Mouse (Mus musculus) liver, postnatal 0 days (tissue): ENCODE results near the gene Supt6. TPM values are rescaled to one million over a fixed set of nuclear protein-coding genes. Genes with fewer than 3 reads are reported as not detected.
"Not testable (repeated sequence)": the region's sequence is repeated elsewhere in the genome, so short reads cannot be mapped to it uniquely, and the experiment has no call there.

Experiments used
- ATAC-seq: fragments of 200-750 bp; cut with Nextera tagmentation; 2 replicates; pipeline ENCODE4 v1.8.0; 2017; ENCODE audit warnings: mild to moderate bottlenecking, moderate library complexity
- DNase-seq: peaks from one replicate; pipeline ENCODE4 v3.0.0-alpha.2; 2016
- H3K27ac ChIP-seq: fragments of 300-500 bp; sonication (generic); 2 replicates; pipeline ENCODE4 v1.5.1; 2014; ENCODE audit warnings: antibody characterized with exemption, moderate library complexity, mild to moderate bottlenecking, low read depth
- H3K27me3 ChIP-seq: fragments of 300-500 bp; sonication (generic); 2 replicates; pipeline ENCODE4 v1.6.1; 2014; ENCODE audit warnings: low read length, control low read depth, mixed read lengths; ENCODE audit not compliant: insufficient read depth
- H3K36me3 ChIP-seq: fragments of 300-500 bp; sonication (generic); replicated peaks from 2 replicates; pipeline ENCODE4 v1.6.1; 2014; ENCODE audit warnings: mild to moderate bottlenecking, control low read depth, low read length, moderate library complexity, mixed read lengths; ENCODE audit not compliant: insufficient read depth
- H3K4me1 ChIP-seq: fragments of 300-500 bp; sonication (generic); 2 replicates; pipeline ENCODE4 v1.6.1; 2014; ENCODE audit warnings: antibody characterized with exemption, mild to moderate bottlenecking, control low read depth; ENCODE audit not compliant: insufficient read depth
- H3K4me2 ChIP-seq: fragments of 300-500 bp; sonication (generic); 2 replicates; pipeline ENCODE4 v1.6.1; 2014; ENCODE audit warnings: low read depth, mild to moderate bottlenecking, low read length, moderate library complexity, mixed read lengths
- H3K4me3 ChIP-seq: fragments of 300-500 bp; sonication (generic); 2 replicates; pipeline ENCODE4 v1.5.1; 2014; ENCODE audit warnings: low read depth, low read length
- H3K9ac ChIP-seq: fragments of 300-500 bp; sonication (generic); replicated peaks from 2 replicates; pipeline ENCODE4 v1.6.1; 2014; ENCODE audit warnings: mild to moderate bottlenecking, moderate library complexity
- H3K9me3 ChIP-seq: fragments of 300-500 bp; sonication (generic); 2 replicates; pipeline ENCODE4 v1.6.1; 2016; ENCODE audit warnings: mild to moderate bottlenecking, control low read depth, low read length, mixed read lengths
- CTCF ChIP-seq: sonication (generic); IDR thresholded peaks from 2 replicates; pipeline ENCODE4 v1.5.1; 2016; ENCODE audit warnings: antibody characterized with exemption, low read depth
- EP300 ChIP-seq: IDR thresholded peaks from 2 replicates; pipeline ENCODE4 v1.6.1; 2016; ENCODE audit warnings: antibody characterized with exemption, low read depth, mild to moderate bottlenecking
- WGBS: fragments of 180-500 bp; shearing (Covaris S2); extraction: QIAGEN DNeasy Blood & Tissue Kit; methylation state at CpG from one replicate; pipeline ENCODE4 v1.1.7; 2014; ENCODE audit not compliant: insufficient replicate concordance; 5-methylcytosine and 5-hydroxymethylcytosine counted together
- polyA plus RNA-seq: library from polyadenylated mRNA; unstranded; fragments of >200 nt; fragmentation: Nextera tagmentation; extraction: Ambion mirVana; gene quantifications from 2 replicates; pipeline ENCODE4 v1.2.1, GENCODE M21; 2015

The Supt6 gene
- polyA plus RNA-seq, 1 experiment from 2014 or later = 5.5 TPM

DNA sequence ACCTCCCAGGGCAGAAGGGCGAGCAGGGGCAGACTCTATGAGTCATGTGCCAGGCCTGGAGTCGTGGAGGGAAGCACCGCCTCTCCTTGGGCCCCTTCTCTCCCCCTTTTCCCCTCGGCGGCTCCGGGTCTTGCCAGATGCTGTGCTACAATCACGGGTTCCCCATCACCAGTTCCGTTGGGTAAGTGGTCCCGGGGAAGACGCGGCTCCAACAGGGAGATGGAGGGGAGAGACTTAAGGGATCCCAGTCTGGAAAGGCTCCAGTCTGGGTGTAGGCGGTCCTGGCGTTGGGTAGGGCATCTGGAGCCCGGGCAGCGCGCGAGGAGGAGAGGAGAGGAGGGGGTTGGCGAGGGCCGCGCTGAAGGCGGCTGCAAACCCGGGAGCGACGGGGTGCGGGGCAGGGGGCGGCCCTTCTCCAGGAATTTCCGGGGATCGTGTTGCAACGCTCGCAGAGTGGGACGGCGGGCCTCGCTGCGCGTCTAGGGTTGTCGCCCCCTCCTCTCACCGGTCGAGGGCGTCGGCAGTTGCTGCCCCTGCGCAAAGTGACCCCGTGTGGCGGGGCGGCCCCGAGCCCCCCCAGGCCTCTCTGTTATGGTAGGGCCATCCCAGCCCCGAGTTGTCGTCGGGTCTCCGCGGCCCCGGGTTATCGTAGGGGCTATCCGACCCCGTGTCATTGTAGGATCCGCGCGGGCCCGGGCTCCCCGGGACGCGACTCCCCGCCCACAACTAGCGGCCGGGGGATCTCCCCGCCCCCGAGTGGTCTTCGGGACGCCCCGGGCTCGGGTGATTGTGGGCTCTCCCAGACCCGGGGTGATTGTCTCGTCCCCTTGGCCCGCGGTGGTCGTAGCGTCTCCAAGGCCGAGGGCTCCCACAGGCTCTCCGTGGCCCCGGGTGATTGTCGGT lies 57.2 kb downstream of the Supt6 start, which contains the start of gene Rab34:
Gene Rab34 (plus strand): TSS at position 100 of the 903 bp plus-strand sequence.
- Histone ChIP-seq H3K9me3 (no peaks in the 10 kb centered on the region), H3K4me1 (peaks cover 14% of the 10 kb centered on the region), H3K36me3 (peaks cover 3% of the 10 kb centered on the region; the same call in 1 of the 2 replicates), H3K27ac (peak within 1 kb of the TSS; percentile 79), H3K4me2 (peak within 1 kb of the TSS; percentile 84), H3K9ac (peak within 1 kb of the TSS; percentile 72), H3K4me3 (peak within 1 kb of the TSS; percentile 62), H3K27me3 (peaks cover 42% of the 10 kb centered on the region)
- peak; percentile 48 for ATAC-seq
- TF ChIP-seq EP300 = no peak
- TF ChIP-seq CTCF = no peak
- 1% methylated on average over 61 of the region's 80 CpGs for WGBS
- DNase-seq = peak; percentile 63

DNA sequence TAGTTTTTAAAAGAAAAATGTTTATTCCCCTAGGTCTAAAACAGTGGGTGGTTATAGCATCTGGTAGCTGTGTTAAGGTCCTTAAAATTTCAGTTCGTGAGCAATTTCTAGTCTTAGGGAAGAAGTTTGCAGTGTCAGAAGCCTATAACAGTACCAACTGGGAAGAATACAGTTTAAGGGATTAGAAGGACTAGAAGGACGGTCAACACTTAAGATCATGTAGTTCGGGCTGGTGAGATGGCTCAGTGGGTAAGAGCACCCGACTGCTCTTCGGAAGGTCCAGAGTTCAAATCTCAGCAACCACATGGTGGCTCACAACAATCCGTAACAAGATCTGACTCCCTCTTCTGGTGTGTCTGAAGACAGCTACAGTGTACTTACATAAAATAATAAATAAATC lies 61.1 kb downstream of the Supt6 start:
- peaks cover 24% of the 10 kb centered on the region for H3K27me3 ChIP-seq
- 87% methylated on average over 6 of the region's 6 CpGs for WGBS
- not testable (repeated sequence) for H3K27ac ChIP-seq, H3K9ac ChIP-seq, H3K4me3 ChIP-seq, ATAC-seq, DNase-seq, H3K4me2 ChIP-seq, H3K9me3 ChIP-seq
- peaks cover 25% of the 10 kb centered on the region for H3K36me3 ChIP-seq
- H3K4me1 ChIP-seq = peaks cover 37% of the 10 kb centered on the region

DNA sequence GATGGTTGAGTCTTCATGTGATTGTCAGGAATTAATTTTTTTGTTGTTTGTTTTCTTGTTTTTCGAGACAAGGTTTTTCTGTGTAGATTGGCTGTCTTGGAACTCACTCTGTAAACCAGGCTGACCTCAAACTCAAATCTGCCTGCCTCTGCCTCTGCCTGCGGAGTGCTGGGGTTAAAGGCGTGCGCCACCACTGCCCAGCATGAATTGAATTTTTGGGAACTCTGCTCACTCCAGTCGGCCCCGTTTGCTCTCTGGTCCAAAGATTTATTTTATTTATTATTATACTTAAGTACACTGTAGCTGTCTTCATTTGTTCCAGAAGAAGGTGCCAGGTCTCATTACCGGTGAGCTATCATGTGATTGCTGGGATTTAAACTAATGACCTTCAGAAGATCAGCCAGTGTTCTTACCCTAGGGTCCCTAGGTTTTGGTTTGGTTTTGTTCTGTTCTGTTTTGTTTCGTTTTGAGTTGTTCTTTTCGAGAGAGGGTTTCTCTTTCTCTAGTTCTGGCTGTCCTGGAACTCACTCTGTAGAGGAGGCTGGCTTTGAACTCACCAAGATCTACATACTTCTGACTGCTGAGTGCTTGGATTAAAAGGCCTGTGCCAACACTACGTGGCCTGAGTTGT lies 61.8 kb downstream of the Supt6 start:
- H3K27me3 ChIP-seq = peaks cover 17% of the 10 kb centered on the region
- H3K4me3 ChIP-seq = peak overlapping the region; percentile 94
- peaks cover 32% of the 10 kb centered on the region for H3K4me1 ChIP-seq
- H3K4me2 ChIP-seq = peak overlapping the region; percentile 90
- peaks cover 29% of the 10 kb centered on the region for H3K36me3 ChIP-seq
- 39% methylated on average over 10 of the region's 10 CpGs for WGBS
- DNase-seq (no peak), ATAC-seq (peak; percentile 22; the same call in 1 of the 2 replicates)
- H3K9me3 ChIP-seq = no peaks in the 10 kb centered on the region
- TF ChIP-seq EP300 (no peak), CTCF (no peak)
- H3K27ac ChIP-seq = peak overlapping the region; percentile 17; the same call in 1 of the 2 replicates
- H3K9ac ChIP-seq = no peak overlapping the region; the same call in 1 of the 2 replicates

DNA sequence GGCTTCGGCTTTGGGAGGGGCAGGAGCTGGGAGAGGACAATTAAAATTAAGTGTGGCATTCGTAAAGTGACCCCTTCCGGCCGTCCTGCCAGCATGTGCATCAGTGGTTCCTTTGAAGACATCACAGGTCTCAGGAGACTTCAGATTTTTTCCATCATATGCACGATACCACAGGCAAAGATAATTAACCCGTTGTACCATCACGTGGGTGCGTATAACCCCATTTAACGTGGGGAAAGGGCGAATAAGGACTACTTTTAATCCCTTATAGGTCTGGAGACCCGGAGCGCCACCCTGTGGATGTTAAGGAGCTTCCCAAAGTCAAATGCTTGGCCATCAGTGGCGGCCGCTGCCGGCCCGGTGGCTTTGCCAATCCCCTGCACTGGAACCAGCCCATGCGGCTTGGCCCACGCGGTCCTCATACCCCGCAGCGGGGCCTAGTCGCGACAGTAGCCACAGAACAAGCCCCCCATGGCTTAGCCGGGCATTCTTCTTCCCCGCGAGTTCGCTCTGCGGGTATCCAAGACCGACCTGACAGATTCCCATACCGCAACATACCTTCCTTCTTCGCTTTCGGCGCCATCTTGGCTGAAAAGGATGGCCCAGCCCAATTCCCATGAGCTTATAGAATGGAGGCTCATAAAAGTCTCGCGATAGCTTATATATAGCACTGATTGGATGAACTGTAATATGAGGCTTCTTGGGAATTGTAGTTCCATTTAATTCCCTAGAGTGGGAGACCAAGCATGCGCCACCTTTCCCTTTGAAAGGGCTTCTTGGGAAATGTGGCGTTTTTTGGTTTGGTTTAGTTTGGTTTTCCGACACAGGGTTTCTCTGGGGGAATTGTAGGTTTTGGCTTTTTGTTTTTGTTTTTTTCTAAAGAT lies 62.6 kb downstream of the Supt6 start, which contains the start of gene Rpl23a:
Gene Rpl23a (minus strand): TSS at position 624 of the 884 bp plus-strand sequence.
- Histone ChIP-seq H3K4me2 (peak within 1 kb of the TSS; percentile 90), H3K27ac (peak within 1 kb of the TSS; percentile 90), H3K9ac (peak within 1 kb of the TSS; percentile 93), H3K36me3 (peaks cover 29% of the 10 kb centered on the region), H3K4me1 (peaks cover 31% of the 10 kb centered on the region), H3K27me3 (peaks cover 9% of the 10 kb centered on the region), H3K4me3 (peak within 1 kb of the TSS; percentile 94), H3K9me3 (no peaks in the 10 kb centered on the region)
- ATAC-seq (peak; percentile 82), DNase-seq (peak; percentile 82)
- TF ChIP-seq EP300 = peak; percentile 75
- TF ChIP-seq CTCF = peak; percentile 42; the same call in 1 of the 2 replicates
- 1% methylated on average over 38 of the region's 38 CpGs for WGBS

DNA sequence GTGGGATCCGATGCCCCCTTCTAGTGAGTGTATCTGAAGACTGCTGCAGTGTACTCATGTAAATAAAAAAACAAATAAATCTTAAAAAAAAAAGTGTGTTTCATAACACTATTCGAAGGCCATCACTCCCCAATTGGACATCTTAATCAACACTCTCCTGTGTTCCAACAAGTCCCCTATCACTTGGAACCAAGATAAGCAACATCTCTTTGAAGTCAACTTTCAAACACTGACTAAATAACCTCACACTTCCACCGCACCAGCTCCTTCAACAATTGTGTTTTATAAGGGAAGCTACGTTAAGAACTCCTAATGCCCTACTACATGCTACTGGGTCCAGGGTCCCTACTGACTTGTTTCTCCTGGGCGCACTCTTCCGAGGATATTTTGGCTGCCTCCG lies 63.3 kb downstream of the Supt6 start:
- Histone ChIP-seq H3K27me3 (0 out of 2 replicates have a peak, but pooled peaks cover 3% of the 10 kb centered on the region), H3K36me3 (peaks cover 29% of the 10 kb centered on the region), H3K4me2 (peak overlapping the region; percentile 90), H3K27ac (peak overlapping the region; percentile 90), H3K9ac (peak overlapping the region; percentile 93), H3K4me3 (peak overlapping the region; percentile 94), H3K9me3 (no peaks in the 10 kb centered on the region), H3K4me1 (peaks cover 31% of the 10 kb centered on the region)
- DNase-seq (no peak), ATAC-seq (no peak)
- TF ChIP-seq CTCF (no peak), EP300 (no peak)
- 3% methylated on average over 7 of the region's 7 CpGs for WGBS
